Mouse (Mus musculus) forebrain, embryonic 12.5 days (tissue): ENCODE data around the gene Caskin2. TPM values are rescaled to one million over a fixed set of nuclear protein-coding genes. Genes with fewer than 3 reads are reported as not detected.

ENCODE experiments used
- ATAC-seq: fragments of 200-750 bp; cut with Nextera tagmentation; 2 replicates; pipeline ENCODE4 v1.8.0; 2017; ENCODE audit warnings: moderate TSS enrichment; ENCODE audit not compliant: low FRiP score
- H3K27ac ChIP-seq: fragments of 300-500 bp; sonication (generic); 2 replicates; pipeline ENCODE4 v1.5.1; 2016; ENCODE audit warnings: mild to moderate bottlenecking
- H3K27me3 ChIP-seq: fragments of 300-500 bp; sonication (generic); 2 replicates; pipeline ENCODE4 v1.6.1; 2016; ENCODE audit warnings: mild to moderate bottlenecking
- H3K36me3 ChIP-seq: fragments of 300-500 bp; sonication (generic); replicated peaks from 2 replicates; pipeline ENCODE4 v1.6.1; 2016; ENCODE audit warnings: mild to moderate bottlenecking
- H3K4me1 ChIP-seq: fragments of 300-500 bp; sonication (generic); 2 replicates; pipeline ENCODE4 v1.6.1; 2016
- H3K4me2 ChIP-seq: fragments of 300-500 bp; sonication (generic); 2 replicates; pipeline ENCODE4 v1.6.1; 2016; ENCODE audit warnings: mild to moderate bottlenecking, moderate library complexity
- H3K4me3 ChIP-seq: fragments of 300-500 bp; sonication (generic); replicated peaks from 2 replicates; pipeline ENCODE4 v1.5.1; 2016; ENCODE audit warnings: mild to moderate bottlenecking
- H3K9ac ChIP-seq: fragments of 300-500 bp; sonication (generic); 2 replicates; pipeline ENCODE4 v1.6.1; 2016; ENCODE audit warnings: mild to moderate bottlenecking
- H3K9me3 ChIP-seq: fragments of 300-500 bp; sonication (generic); 2 replicates; pipeline ENCODE4 v1.6.1; 2016
- WGBS: fragments of 180-500 bp; shearing (Covaris S2); methylation state at CpG from one replicate; pipeline ENCODE4 v1.1.7; 2016; 5-methylcytosine and 5-hydroxymethylcytosine counted together
- polyA plus RNA-seq: library from polyadenylated mRNA; unstranded; fragments of >200 nt; fragmentation: Nextera tagmentation; extraction: Ambion mirVana; gene quantifications from 2 replicates; pipeline ENCODE4 v1.2.1, GENCODE M21; 2016

The Caskin2 gene
- polyA plus RNA-seq, 1 experiment from 2014 or later, result 15.5 TPM

DNA sequence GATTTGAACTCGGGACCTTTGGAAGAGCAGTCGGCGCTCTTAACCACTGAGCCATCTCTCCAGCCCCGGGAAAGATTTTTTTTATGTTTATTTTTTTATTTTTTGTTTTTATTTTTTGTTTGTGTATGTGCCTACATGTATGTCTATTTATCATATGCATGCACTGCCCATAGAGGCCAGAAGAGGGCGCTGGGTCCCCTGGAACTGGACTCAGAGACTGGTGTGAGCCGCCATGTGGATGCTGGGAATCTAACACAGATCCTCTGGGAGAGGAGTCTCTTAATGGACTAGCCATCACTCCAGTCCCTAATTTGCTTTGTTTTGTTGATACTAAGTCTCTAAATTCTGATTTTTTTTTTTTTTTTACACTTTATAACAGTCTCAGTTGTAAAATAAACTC is 27.6 kb upstream of the Caskin2 start:
- H3K27ac ChIP-seq, result no peak overlapping the region
- H3K4me1 ChIP-seq, result peaks cover 10% of the 10 kb centered on the region
- H3K4me3 ChIP-seq, result no peak overlapping the region
- H3K27me3 ChIP-seq, result peaks cover 1% of the 10 kb centered on the region
- WGBS, result 83% methylated on average over 6 of the region's 6 CpGs
- no peaks in the 10 kb centered on the region for H3K36me3 ChIP-seq
- no peak for ATAC-seq
- 0 out of 2 replicates have a peak, but pooled peaks cover 5% of the 10 kb centered on the region for H3K9me3 ChIP-seq
- H3K4me2 ChIP-seq, result no peak overlapping the region
- no peak overlapping the region for H3K9ac ChIP-seq

DNA sequence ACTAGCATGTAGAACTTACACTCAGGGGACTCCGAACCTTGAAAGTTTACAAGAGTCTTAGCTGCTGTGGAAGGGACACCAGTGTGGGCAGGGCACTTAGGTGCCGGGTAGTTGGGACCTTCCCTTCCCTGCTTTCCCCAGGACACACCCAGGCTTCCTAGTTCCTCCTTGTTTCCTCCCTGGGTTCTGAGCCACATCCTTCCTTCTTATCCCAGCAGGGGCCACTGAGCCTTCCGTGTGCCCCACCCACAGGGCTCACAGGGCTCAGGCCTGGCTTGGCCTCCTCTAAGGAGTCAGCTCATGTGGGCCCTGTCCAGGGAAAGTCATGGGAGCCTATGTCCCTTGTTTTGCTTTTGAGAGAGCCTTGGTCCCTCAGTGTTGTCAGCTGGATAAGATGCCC is 26.3 kb upstream of the Caskin2 start:
- H3K9me3 ChIP-seq, result no peaks in the 10 kb centered on the region
- peaks cover 3% of the 10 kb centered on the region for H3K27me3 ChIP-seq
- H3K9ac ChIP-seq, result no peak overlapping the region
- no peak overlapping the region for H3K4me2 ChIP-seq
- WGBS, result 66% methylated on average over 3 of the region's 3 CpGs
- no peak for ATAC-seq
- peaks cover 15% of the 10 kb centered on the region for H3K4me1 ChIP-seq
- no peak overlapping the region for H3K4me3 ChIP-seq
- H3K27ac ChIP-seq, result no peak overlapping the region
- no peaks in the 10 kb centered on the region for H3K36me3 ChIP-seq

DNA sequence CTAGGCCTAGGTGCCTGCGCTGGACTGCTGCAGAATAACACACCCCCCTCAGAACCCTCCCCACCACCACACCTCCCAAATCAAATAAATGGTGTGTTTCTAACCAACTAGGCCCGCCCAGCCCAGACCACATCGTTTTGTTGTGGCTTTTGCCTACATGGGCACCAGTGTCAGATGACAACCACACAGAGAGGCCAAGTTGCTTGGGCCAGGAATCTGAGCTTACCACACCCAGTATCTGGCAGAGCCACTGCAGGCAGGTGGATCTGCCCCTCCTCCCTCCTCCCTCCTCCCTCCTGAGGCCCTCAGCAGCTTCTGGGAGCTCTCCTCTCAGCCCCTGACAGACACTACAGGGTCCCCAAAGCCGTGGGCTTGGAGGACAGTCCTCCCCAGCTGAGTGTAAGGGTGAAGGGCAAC is 25.5 kb upstream of the Caskin2 start:
- H3K4me1 ChIP-seq, result peaks cover 15% of the 10 kb centered on the region

DNA sequence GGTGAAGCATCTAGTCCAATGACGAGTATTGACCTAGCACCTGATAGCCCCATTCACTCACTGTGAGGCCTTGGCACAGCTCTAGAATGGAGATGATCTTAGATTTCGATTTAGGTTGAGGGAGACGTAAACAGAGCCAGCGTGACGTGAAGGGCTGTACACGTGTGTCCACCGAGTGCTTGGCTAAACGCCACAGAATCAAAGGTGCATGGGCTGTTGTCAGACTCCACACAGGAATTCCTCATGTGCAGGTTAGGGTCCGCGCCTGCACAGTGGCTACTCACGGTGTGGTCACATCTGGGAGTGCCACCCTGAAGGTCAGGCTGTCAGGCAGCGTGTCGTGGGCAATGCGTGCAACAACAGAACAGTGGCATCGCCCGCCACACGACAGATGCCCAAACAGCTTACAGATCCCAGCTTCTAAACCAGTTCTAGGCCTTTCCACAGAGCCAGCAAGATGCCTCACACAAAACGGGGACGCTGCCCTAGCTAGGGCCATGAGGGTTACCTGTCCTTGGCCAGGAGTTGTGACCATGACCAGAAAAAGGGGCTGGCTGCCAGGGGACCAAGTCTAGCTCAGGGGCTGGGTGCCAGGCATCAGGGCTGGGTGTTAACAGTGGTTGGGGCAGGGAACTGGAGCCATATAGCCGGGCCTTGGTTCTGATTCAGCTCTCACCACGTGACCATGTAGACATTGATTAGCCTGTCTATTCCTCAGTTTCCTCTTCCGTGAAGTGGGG is 24.3 kb upstream of the Caskin2 start:
- no peaks in the 10 kb centered on the region for H3K36me3 ChIP-seq
- peaks cover 22% of the 10 kb centered on the region for H3K4me1 ChIP-seq
- no peak for ATAC-seq
- H3K27ac ChIP-seq, result no peak overlapping the region
- no peak overlapping the region for H3K9ac ChIP-seq
- no peak overlapping the region for H3K4me3 ChIP-seq
- no peaks in the 10 kb centered on the region for H3K9me3 ChIP-seq
- peaks cover 7% of the 10 kb centered on the region for H3K27me3 ChIP-seq
- H3K4me2 ChIP-seq, result no peak overlapping the region
- WGBS, result 93% methylated on average over 22 of the region's 22 CpGs

More for the DNA sequence above, 25.5 kb upstream of the Caskin2 start:
- ATAC-seq, result no peak
- Histone ChIP-seq H3K4me3 (no peak overlapping the region), H3K27ac (no peak overlapping the region), H3K36me3 (no peaks in the 10 kb centered on the region), H3K9me3 (no peaks in the 10 kb centered on the region), H3K9ac (no peak overlapping the region), H3K27me3 (peaks cover 3% of the 10 kb centered on the region), H3K4me2 (no peak overlapping the region)
- 52% methylated on average over 4 of the region's 4 CpGs for WGBS

DNA sequence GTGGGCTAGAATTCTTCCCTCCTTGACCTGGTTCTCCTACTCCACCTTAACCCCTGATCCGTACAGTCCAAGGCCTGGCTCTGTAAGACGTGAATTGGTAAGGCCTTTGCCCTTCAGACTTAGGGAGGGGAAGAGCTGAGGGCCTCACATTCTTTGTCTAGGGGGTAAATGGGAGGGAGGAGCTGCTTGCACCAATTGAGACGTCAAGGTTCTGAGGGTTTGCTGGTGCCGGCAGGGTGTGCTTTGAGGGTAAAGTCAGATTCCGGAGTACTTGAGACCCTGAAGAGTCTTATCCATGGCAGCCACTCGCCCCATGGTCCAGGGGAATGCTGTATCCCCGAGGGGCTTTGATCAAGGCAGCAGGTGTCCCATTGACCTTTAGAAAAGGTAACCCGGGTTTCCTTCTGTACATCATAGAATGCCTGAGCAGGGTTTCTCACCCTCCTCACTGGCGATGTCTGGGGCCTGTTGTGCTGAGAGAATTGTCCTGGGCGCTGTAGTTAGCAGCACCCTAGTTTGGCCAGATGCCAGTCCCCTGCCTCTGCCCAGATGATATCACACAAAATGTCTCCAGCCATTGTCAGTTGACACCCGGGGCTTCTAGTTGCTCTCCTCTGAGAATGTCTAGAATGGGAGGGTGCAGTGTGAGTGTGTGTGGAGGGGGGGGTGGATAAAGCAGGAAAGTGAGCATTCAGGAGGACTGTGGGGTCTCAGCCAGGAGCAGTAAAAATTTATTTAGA is 23.4 kb upstream of the Caskin2 start:
- no peak overlapping the region for H3K4me2 ChIP-seq
- no peak overlapping the region for H3K27ac ChIP-seq
- ATAC-seq, result no peak
- peaks cover 16% of the 10 kb centered on the region for H3K27me3 ChIP-seq
- peaks cover 18% of the 10 kb centered on the region for H3K4me1 ChIP-seq
- no peaks in the 10 kb centered on the region for H3K9me3 ChIP-seq
- 41% methylated on average over 11 of the region's 11 CpGs for WGBS
- no peaks in the 10 kb centered on the region for H3K36me3 ChIP-seq
- H3K4me3 ChIP-seq, result no peak overlapping the region
- no peak overlapping the region for H3K9ac ChIP-seq

DNA sequence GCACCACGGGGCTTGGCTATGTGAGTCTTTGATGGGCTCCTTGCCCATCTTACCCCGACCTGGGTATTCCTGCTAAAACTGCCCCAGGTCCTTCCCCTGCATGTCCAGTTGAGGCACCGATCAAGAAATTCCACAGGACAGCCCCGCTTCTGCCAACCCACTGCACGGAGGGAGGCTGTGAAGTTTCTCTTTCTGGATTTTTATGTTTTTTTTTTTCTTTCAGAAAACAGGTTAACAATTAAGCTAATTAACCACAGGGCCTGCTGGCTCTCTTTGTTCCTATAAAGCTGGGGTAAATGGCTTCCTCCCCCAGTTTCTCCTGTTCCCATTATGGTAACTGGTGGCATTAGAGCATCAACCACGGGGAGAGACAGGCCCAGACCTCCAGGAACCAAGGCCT is 20.6 kb upstream of the Caskin2 start:
- no peaks in the 10 kb centered on the region for H3K9me3 ChIP-seq
- H3K4me3 ChIP-seq, result no peak overlapping the region
- H3K27ac ChIP-seq, result no peak overlapping the region
- H3K9ac ChIP-seq, result 0 out of 2 replicates have a peak overlapping the region, but pooled peaks have one; percentile 21
- no peaks in the 10 kb centered on the region for H3K36me3 ChIP-seq
- no peak overlapping the region for H3K4me2 ChIP-seq
- ATAC-seq, result no peak
- WGBS, result 51% methylated on average over 6 of the region's 6 CpGs
- H3K4me1 ChIP-seq, result peaks cover 16% of the 10 kb centered on the region
- peaks cover 43% of the 10 kb centered on the region for H3K27me3 ChIP-seq

DNA sequence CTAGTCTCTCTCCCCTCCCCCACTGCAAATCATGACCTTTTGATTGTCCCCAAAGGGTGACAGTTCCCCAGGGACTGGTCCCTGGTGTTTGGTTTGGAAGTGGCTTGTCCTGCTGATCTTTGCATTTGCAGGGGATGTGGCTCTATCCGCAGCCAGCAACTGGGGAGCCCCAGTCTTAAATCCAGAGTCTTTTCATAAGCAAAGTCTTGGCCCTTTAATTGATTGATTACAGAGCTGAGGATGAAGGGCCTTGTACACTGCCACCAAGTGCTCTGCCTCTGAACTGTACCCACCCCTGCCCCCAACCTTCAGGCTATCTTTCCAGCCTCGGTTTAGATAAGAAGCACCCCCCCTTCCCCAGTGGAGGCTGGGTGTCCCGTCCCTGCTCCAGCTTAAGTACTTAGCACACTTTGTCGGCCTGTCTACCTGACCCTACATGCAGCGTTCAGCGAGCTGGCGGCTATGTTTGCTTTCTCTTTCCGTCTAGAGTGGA is 19.6 kb upstream of the Caskin2 start:
- Histone ChIP-seq H3K36me3 (no peaks in the 10 kb centered on the region), H3K4me1 (peaks cover 16% of the 10 kb centered on the region), H3K9ac (no peak overlapping the region), H3K4me3 (no peak overlapping the region), H3K27me3 (peaks cover 53% of the 10 kb centered on the region), H3K27ac (no peak overlapping the region), H3K4me2 (no peak overlapping the region), H3K9me3 (no peaks in the 10 kb centered on the region)
- WGBS, result 25% methylated on average over 8 of the region's 8 CpGs
- no peak for ATAC-seq

DNA sequence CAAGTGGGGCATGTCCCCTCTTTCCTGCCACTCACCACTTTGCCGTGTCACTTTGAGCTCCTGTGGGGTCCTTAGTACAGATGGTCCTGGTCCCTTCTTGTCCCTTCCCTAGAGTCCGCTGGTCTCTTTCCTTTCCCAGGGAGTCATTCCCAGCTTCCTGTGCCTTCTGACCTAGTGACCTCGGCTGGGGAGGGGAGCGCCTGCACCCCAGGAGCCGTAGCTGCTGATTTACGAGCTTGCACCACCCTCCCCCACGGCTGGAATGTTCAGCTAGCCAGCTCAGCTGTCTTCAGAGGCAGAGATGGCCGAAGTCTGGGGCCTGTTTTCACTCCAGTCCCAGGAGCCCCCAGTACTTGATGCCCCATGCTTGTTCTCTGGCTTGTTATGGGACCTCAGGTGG is 19.1 kb upstream of the Caskin2 start:
- no peak overlapping the region for H3K4me2 ChIP-seq
- no peaks in the 10 kb centered on the region for H3K9me3 ChIP-seq
- H3K9ac ChIP-seq, result no peak overlapping the region
- H3K27ac ChIP-seq, result no peak overlapping the region
- no peak for ATAC-seq
- H3K36me3 ChIP-seq, result no peaks in the 10 kb centered on the region
- 24% methylated on average over 8 of the region's 8 CpGs for WGBS
- peaks cover 59% of the 10 kb centered on the region for H3K27me3 ChIP-seq
- H3K4me1 ChIP-seq, result peaks cover 16% of the 10 kb centered on the region
- H3K4me3 ChIP-seq, result no peak overlapping the region

DNA sequence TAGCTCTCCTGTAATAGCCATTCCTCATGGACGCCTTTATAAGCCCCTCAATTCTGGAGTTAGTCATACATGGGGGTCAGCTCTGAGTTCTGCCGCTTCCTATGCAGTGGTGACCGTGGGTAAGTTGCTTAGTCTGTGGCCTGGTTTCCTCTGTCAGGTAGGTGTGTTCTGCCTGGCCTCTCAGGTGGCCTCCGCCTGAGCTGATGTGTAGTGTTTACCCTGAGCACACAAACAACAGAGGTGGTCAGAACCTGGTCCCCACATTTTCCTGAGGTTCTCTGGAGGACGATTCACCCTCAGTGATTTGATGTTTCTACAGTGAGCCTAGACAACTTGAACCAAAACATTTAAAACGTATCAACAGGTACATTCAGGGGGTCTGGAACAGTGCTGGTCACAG is 18.6 kb upstream of the Caskin2 start:
- Histone ChIP-seq H3K4me2 (no peak overlapping the region), H3K9ac (no peak overlapping the region), H3K36me3 (no peaks in the 10 kb centered on the region), H3K4me1 (peaks cover 16% of the 10 kb centered on the region), H3K27me3 (peaks cover 63% of the 10 kb centered on the region), H3K4me3 (no peak overlapping the region), H3K9me3 (no peaks in the 10 kb centered on the region), H3K27ac (no peak overlapping the region)
- no peak for ATAC-seq
- 66% methylated on average over 6 of the region's 6 CpGs for WGBS

DNA sequence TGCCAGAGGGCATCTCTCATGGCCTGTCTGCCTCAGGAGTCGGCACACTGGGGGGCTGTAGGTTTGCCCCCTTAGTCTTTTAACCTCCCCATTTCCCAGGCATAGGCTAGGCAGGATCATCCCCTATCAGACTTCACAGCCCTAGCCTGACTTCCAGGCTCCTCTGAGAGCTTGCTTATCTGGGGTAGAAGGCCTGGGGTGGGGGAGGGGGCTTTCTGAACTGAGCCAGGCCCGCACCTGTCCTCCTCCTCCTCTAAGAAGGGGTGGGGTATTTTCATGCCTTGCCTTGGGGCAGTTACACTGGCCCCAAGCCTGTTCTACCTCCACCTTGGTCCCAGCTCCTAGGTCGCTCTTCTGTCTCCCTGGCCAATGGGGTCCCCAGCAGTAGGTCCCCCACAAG is 18.1 kb upstream of the Caskin2 start:
- Histone ChIP-seq H3K9ac (no peak overlapping the region), H3K27me3 (peaks cover 69% of the 10 kb centered on the region), H3K4me1 (peaks cover 16% of the 10 kb centered on the region), H3K4me2 (no peak overlapping the region), H3K9me3 (no peaks in the 10 kb centered on the region), H3K4me3 (no peak overlapping the region), H3K27ac (no peak overlapping the region), H3K36me3 (no peaks in the 10 kb centered on the region)
- no peak for ATAC-seq
- WGBS, result 56% methylated on average over 3 of the region's 3 CpGs

DNA sequence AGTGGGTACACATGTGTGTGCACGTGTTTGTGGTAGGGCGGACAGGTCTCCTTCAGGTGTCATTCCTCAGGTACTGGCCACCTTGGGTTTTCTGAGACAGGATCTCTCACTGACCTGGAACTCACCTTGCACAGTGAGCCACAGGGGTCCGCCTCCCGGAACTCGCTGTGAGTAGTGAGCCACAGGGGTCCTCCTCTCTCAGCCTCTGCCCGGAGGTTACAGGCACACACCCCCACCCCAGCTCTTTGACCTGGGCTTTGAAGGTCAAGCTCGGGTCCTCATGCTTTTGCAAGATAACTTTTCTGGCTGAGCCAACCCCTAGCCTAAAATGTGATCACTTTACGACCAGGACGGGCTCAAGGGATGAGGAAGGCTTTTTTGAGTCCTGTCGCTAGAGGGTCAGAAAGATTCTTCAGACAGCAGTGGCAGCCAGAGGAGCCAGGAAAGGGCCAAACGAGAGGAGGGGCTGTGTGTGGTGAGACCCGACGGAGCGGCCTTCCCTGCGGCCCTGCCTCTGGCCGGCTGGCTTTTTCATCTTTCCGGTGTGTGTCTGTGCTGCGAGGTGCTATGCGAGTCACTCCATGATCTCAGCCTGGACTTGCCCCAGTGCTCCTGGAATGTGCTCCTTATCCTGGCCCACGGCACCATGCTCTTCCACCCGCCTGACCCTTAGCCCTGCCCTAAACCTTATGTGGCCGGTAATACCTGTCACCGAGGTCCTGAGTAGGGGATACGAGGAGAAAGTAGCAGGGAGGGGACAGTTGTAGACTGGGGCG is 17.3 kb upstream of the Caskin2 start:
- no peak overlapping the region for H3K4me2 ChIP-seq
- H3K4me1 ChIP-seq, result peaks cover 16% of the 10 kb centered on the region
- H3K27me3 ChIP-seq, result peaks cover 73% of the 10 kb centered on the region
- H3K9me3 ChIP-seq, result no peaks in the 10 kb centered on the region
- no peak for ATAC-seq
- H3K27ac ChIP-seq, result no peak overlapping the region
- no peak overlapping the region for H3K4me3 ChIP-seq
- WGBS, result 21% methylated on average over 25 of the region's 25 CpGs
- no peak overlapping the region for H3K9ac ChIP-seq
- H3K36me3 ChIP-seq, result no peaks in the 10 kb centered on the region

DNA sequence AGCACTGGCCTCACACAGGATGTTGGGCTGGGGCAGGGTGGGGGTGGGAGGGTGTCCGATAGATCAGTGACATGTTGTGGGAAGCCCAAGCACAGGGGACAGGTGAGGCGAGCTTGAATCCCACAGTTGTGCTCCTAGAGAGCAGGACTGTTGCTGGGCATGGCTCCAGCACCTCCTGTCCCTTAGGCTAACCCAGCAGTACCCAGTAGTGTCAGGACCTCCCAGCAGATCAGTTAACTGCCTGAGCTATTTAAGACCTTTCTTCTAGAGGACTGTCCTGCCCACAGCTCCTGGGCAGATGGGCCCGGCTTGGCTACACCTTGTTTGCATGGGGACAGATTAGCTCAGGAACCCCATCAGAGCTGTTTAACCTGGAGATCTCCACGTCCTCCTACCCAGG is 15.6 kb upstream of the Caskin2 start:
- Histone ChIP-seq H3K36me3 (no peaks in the 10 kb centered on the region), H3K27me3 (peaks cover 90% of the 10 kb centered on the region), H3K4me1 (peaks cover 20% of the 10 kb centered on the region), H3K9ac (no peak overlapping the region), H3K4me3 (no peak overlapping the region), H3K4me2 (no peak overlapping the region), H3K27ac (no peak overlapping the region), H3K9me3 (no peaks in the 10 kb centered on the region)
- 70% methylated on average over 4 of the region's 4 CpGs for WGBS
- no peak for ATAC-seq
